Mouse (Mus musculus) stomach, embryonic 14.5 days (tissue): ENCODE measurements around the gene Dtd1. TPM values are rescaled to one million over a fixed set of nuclear protein-coding genes. Genes with fewer than 3 reads are reported as not detected.
A peak's percentile ranks its signal among the peaks of the same experiment; 100 is the strongest.

Source experiments
- ATAC-seq: fragments of 200-750 bp; cut with Nextera tagmentation; 2 replicates; pipeline ENCODE4 v1.8.0; 2017; ENCODE audit warnings: low read depth, moderate TSS enrichment; ENCODE audit not compliant: insufficient number of reproducible peaks, insufficient read depth, low FRiP score
- H3K27ac ChIP-seq: fragments of 300-500 bp; sonication (generic); 2 replicates; pipeline ENCODE4 v1.5.1; 2014; ENCODE audit warnings: mild to moderate bottlenecking, low read length, moderate library complexity, mixed read lengths
- H3K27me3 ChIP-seq: fragments of 300-500 bp; sonication (generic); 2 replicates; pipeline ENCODE4 v1.6.1; 2014; ENCODE audit warnings: low read length, control low read depth, mixed read lengths; ENCODE audit not compliant: control insufficient read depth, insufficient read depth
- H3K36me3 ChIP-seq: fragments of 300-500 bp; sonication (generic); 2 replicates; pipeline ENCODE4 v1.6.1; 2014; ENCODE audit warnings: mild to moderate bottlenecking, control low read depth, low read length, moderate library complexity, mixed read lengths; ENCODE audit not compliant: control insufficient read depth, insufficient read depth
- H3K4me1 ChIP-seq: fragments of 300-500 bp; sonication (generic); 2 replicates; pipeline ENCODE4 v1.6.1; 2014; ENCODE audit warnings: low read length, control low read depth, mixed read lengths; ENCODE audit not compliant: control insufficient read depth, insufficient read depth
- H3K4me2 ChIP-seq: fragments of 300-500 bp; sonication (generic); replicated peaks from 2 replicates; pipeline ENCODE4 v1.6.1; 2014; ENCODE audit warnings: low read depth, low read length, control low read depth
- H3K4me3 ChIP-seq: fragments of 300-500 bp; sonication (generic); 2 replicates; pipeline ENCODE4 v1.5.1; 2014; ENCODE audit warnings: low read depth, low read length, control low read depth
- H3K9ac ChIP-seq: fragments of 300-500 bp; sonication (generic); replicated peaks from 2 replicates; pipeline ENCODE4 v1.6.1; 2014; ENCODE audit warnings: low read depth, mild to moderate bottlenecking, control low read depth, low read length, moderate library complexity, mixed read lengths
- H3K9me3 ChIP-seq: fragments of 300-500 bp; sonication (generic); 2 replicates; pipeline ENCODE4 v1.6.1; 2016; ENCODE audit warnings: low read depth, low read length, control low read depth; ENCODE audit not compliant: control insufficient read depth
- WGBS: fragments of 180-500 bp; shearing (Covaris S2); extraction: QIAGEN DNeasy Blood & Tissue Kit; methylation state at CpG from one replicate; pipeline ENCODE4 v1.1.7; 2014; 5-methylcytosine and 5-hydroxymethylcytosine counted together
- polyA plus RNA-seq: library from polyadenylated mRNA; unstranded; fragments of >200 nt; fragmentation: Nextera tagmentation; extraction: Ambion mirVana; gene quantifications from 2 replicates; pipeline ENCODE4 v1.2.1, GENCODE M21; 2014

Dtd1 gene
- polyA plus RNA-seq, 1 experiment from 2014 or later: 36.9 TPM

GRCm38 (mm10) chr2:144677229-144677571 lies 77.5 kb downstream of the Dtd1 start:
- Histone ChIP-seq H3K4me3 (no peak overlapping the region), H3K27me3 (no peaks in the 10 kb centered on the region), H3K9me3 (no peaks in the 10 kb centered on the region), H3K4me1 (peaks cover 21% of the 10 kb centered on the region; the same call in 1 of the 2 replicates), H3K4me2 (no peak overlapping the region), H3K27ac (no peak overlapping the region; the same call in 1 of the 2 replicates), H3K36me3 (no peaks in the 10 kb centered on the region), H3K9ac (no peak overlapping the region)
- 67% methylated on average over 2 of the region's 2 CpGs for WGBS
- ATAC-seq: no peak

- WGBS: 68% methylated on average over 6 of the region's 6 CpGs
- H3K9ac ChIP-seq: no peak overlapping the region
- no peaks in the 10 kb centered on the region for H3K27me3 ChIP-seq
- no peak for ATAC-seq
- peaks cover 21% of the 10 kb centered on the region; the same call in 1 of the 2 replicates for H3K4me1 ChIP-seq
- H3K9me3 ChIP-seq: no peaks in the 10 kb centered on the region
- H3K36me3 ChIP-seq: no peaks in the 10 kb centered on the region
- peak overlapping the region; percentile 57; the same call in 1 of the 2 replicates for H3K27ac ChIP-seq
- H3K4me2 ChIP-seq: no peak overlapping the region
- H3K4me3 ChIP-seq: no peak overlapping the region
These were observed 79.1 kb downstream of the Dtd1 start for GRCm38 (mm10) chr2:144678779-144679178.

- Histone ChIP-seq H3K4me3 (no peak overlapping the region), H3K4me2 (no peak overlapping the region), H3K9me3 (no peaks in the 10 kb centered on the region), H3K27ac (peak overlapping the region; percentile 56; the same call in 1 of the 2 replicates), H3K36me3 (no peaks in the 10 kb centered on the region), H3K4me1 (peaks cover 21% of the 10 kb centered on the region; the same call in 1 of the 2 replicates), H3K9ac (no peak overlapping the region), H3K27me3 (no peaks in the 10 kb centered on the region)
- 37% methylated on average over 3 of the region's 3 CpGs for WGBS
- peak; percentile 58; the same call in 1 of the 2 replicates for ATAC-seq
These were observed 79.7 kb downstream of the Dtd1 start for GRCm38 (mm10) chr2:144679394-144679793.

- Histone ChIP-seq H3K4me3 (no peak overlapping the region), H3K9me3 (no peaks in the 10 kb centered on the region), H3K36me3 (no peaks in the 10 kb centered on the region), H3K27ac (no peak overlapping the region), H3K4me1 (no peaks in the 10 kb centered on the region), H3K9ac (no peak overlapping the region), H3K27me3 (no peaks in the 10 kb centered on the region), H3K4me2 (no peak overlapping the region)
- WGBS: 82% methylated on average over 8 of the region's 8 CpGs
- ATAC-seq: peak; percentile 28; the same call in 1 of the 2 replicates
These were observed 92.6 kb downstream of the Dtd1 start for GRCm38 (mm10) chr2:144692219-144692732.

GRCm38 (mm10) chr2:144692777-144693176 lies 93.1 kb downstream of the Dtd1 start:
- Histone ChIP-seq H3K27ac (no peak overlapping the region), H3K9ac (no peak overlapping the region), H3K9me3 (no peaks in the 10 kb centered on the region), H3K4me2 (no peak overlapping the region), H3K36me3 (no peaks in the 10 kb centered on the region), H3K4me3 (no peak overlapping the region), H3K27me3 (no peaks in the 10 kb centered on the region), H3K4me1 (no peaks in the 10 kb centered on the region)
- ATAC-seq: no peak
- 95% methylated on average over 2 of the region's 2 CpGs for WGBS

- H3K4me3 ChIP-seq: no peak overlapping the region
- H3K4me1 ChIP-seq: no peaks in the 10 kb centered on the region
- no peaks in the 10 kb centered on the region for H3K9me3 ChIP-seq
- H3K27me3 ChIP-seq: no peaks in the 10 kb centered on the region
- H3K27ac ChIP-seq: no peak overlapping the region
- ATAC-seq: no peak
- H3K36me3 ChIP-seq: no peaks in the 10 kb centered on the region
- H3K9ac ChIP-seq: no peak overlapping the region
- H3K4me2 ChIP-seq: no peak overlapping the region
- whole genome bisulfite sequencing: 97% methylated on average over 2 of the region's 2 CpGs
These were observed 95.2 kb downstream of the Dtd1 start for GRCm38 (mm10) chr2:144694923-144695322.

GRCm38 (mm10) chr2:144698046-144698445 lies 98.3 kb downstream of the Dtd1 start:
- Histone ChIP-seq H3K36me3 (no peaks in the 10 kb centered on the region), H3K9me3 (no peaks in the 10 kb centered on the region), H3K27me3 (no peaks in the 10 kb centered on the region), H3K9ac (no peak overlapping the region), H3K4me3 (no peak overlapping the region), H3K4me2 (no peak overlapping the region), H3K27ac (no peak overlapping the region), H3K4me1 (no peaks in the 10 kb centered on the region)
- ATAC-seq: no peak
- 89% methylated on average over 12 of the region's 12 CpGs for WGBS

GRCm38 (mm10) chr2:144700608-144701007 lies 100.9 kb downstream of the Dtd1 start:
- 69% methylated on average over 11 of the region's 11 CpGs for WGBS
- no peaks in the 10 kb centered on the region for H3K4me1 ChIP-seq
- H3K9me3 ChIP-seq: no peaks in the 10 kb centered on the region
- no peaks in the 10 kb centered on the region for H3K36me3 ChIP-seq
- no peak overlapping the region for H3K9ac ChIP-seq
- H3K27me3 ChIP-seq: no peaks in the 10 kb centered on the region
- no peak overlapping the region for H3K4me2 ChIP-seq
- H3K4me3 ChIP-seq: no peak overlapping the region
- no peak for ATAC-seq
- H3K27ac ChIP-seq: no peak overlapping the region
